Mouse (Mus musculus) hindbrain, embryonic 16.5 days (tissue): ENCODE data around the gene Vgll4. TPM values are rescaled to one million over a fixed set of nuclear protein-coding genes. Genes with fewer than 3 reads are reported as not detected.

ENCODE experiments used
- ATAC-seq: fragments of 200-750 bp; cut with Nextera tagmentation; 2 replicates; pipeline ENCODE4 v1.8.0; 2017; ENCODE audit warnings: moderate TSS enrichment, moderate library complexity
- H3K27ac ChIP-seq: fragments of 300-500 bp; sonication (generic); 2 replicates; pipeline ENCODE4 v1.5.1; 2014; ENCODE audit warnings: low read depth, mild to moderate bottlenecking, control low read depth, low read length, moderate library complexity
- H3K27me3 ChIP-seq: fragments of 300-500 bp; sonication (generic); replicated peaks from 2 replicates; pipeline ENCODE4 v1.6.1; 2014; ENCODE audit warnings: low read length; ENCODE audit not compliant: control insufficient read depth, insufficient read depth
- H3K36me3 ChIP-seq: fragments of 300-500 bp; sonication (generic); 2 replicates; pipeline ENCODE4 v1.6.1; 2014; ENCODE audit warnings: mild to moderate bottlenecking, low read length, moderate library complexity, mixed read lengths; ENCODE audit not compliant: control insufficient read depth, insufficient read depth
- H3K4me1 ChIP-seq: fragments of 300-500 bp; sonication (generic); 2 replicates; pipeline ENCODE4 v1.6.1; 2014; ENCODE audit warnings: low read depth, low read length; ENCODE audit not compliant: control insufficient read depth, insufficient read depth
- H3K4me2 ChIP-seq: fragments of 300-500 bp; sonication (generic); 2 replicates; pipeline ENCODE4 v1.6.1; 2014; ENCODE audit warnings: mild to moderate bottlenecking, low read length, control low read depth, moderate library complexity
- H3K4me3 ChIP-seq: fragments of 300-500 bp; sonication (generic); 2 replicates; pipeline ENCODE4 v1.5.1; 2014; ENCODE audit warnings: mild to moderate bottlenecking, low read length, control low read depth, moderate library complexity
- H3K9ac ChIP-seq: fragments of 300-500 bp; sonication (generic); 2 replicates; pipeline ENCODE4 v1.6.1; 2014; ENCODE audit warnings: low read depth, mild to moderate bottlenecking, control low read depth, low read length, moderate library complexity
- H3K9me3 ChIP-seq: fragments of 300-500 bp; sonication (generic); 2 replicates; pipeline ENCODE4 v1.6.1; 2014; ENCODE audit warnings: mild to moderate bottlenecking, low read length, moderate library complexity; ENCODE audit not compliant: control insufficient read depth
- WGBS: fragments of 180-500 bp; shearing (Covaris S2); extraction: QIAGEN DNeasy Blood & Tissue Kit; methylation state at CpG from one replicate; pipeline ENCODE4 v1.1.7; 2014; 5-methylcytosine and 5-hydroxymethylcytosine counted together
- polyA plus RNA-seq: library from polyadenylated mRNA; unstranded; fragments of >200 nt; fragmentation: Nextera tagmentation; extraction: Ambion mirVana; gene quantifications from 2 replicates; pipeline ENCODE4 v1.2.1, GENCODE M21; 2015

Gene Vgll4
- polyA plus RNA-seq, 1 experiment from 2014 or later: 62.0 TPM

GRCm38 (mm10) chr6:114957756-114958155 lies 12.0 kb downstream of the Vgll4 start:
- no peak overlapping the region for H3K4me2 ChIP-seq
- H3K9ac ChIP-seq: no peak overlapping the region
- ATAC-seq: no peak
- H3K4me3 ChIP-seq: no peak overlapping the region
- H3K27me3 ChIP-seq: no peaks in the 10 kb centered on the region
- H3K36me3 ChIP-seq: no peaks in the 10 kb centered on the region
- 74% methylated on average over 12 of the region's 12 CpGs for WGBS
- H3K4me1 ChIP-seq: peaks cover under 1% of the 10 kb centered on the region
- H3K27ac ChIP-seq: no peak overlapping the region
- no peaks in the 10 kb centered on the region for H3K9me3 ChIP-seq

GRCm38 (mm10) chr6:114954496-114954895 lies 15.3 kb downstream of the Vgll4 start:
- peaks cover 6% of the 10 kb centered on the region for H3K4me1 ChIP-seq
- 86% methylated on average over 5 of the region's 5 CpGs for WGBS
- H3K9ac ChIP-seq: no peak overlapping the region
- ATAC-seq: no peak
- no peaks in the 10 kb centered on the region for H3K27me3 ChIP-seq
- H3K4me2 ChIP-seq: no peak overlapping the region
- H3K36me3 ChIP-seq: no peaks in the 10 kb centered on the region
- H3K27ac ChIP-seq: no peak overlapping the region
- H3K9me3 ChIP-seq: no peaks in the 10 kb centered on the region
- H3K4me3 ChIP-seq: no peak overlapping the region

GRCm38 (mm10) chr6:114953601-114954000 lies 16.2 kb downstream of the Vgll4 start:
- Histone ChIP-seq H3K9ac (no peak overlapping the region), H3K27ac (no peak overlapping the region), H3K27me3 (no peaks in the 10 kb centered on the region), H3K4me2 (no peak overlapping the region), H3K36me3 (no peaks in the 10 kb centered on the region), H3K4me3 (no peak overlapping the region), H3K9me3 (no peaks in the 10 kb centered on the region), H3K4me1 (peaks cover 6% of the 10 kb centered on the region)
- WGBS: 97% methylated on average over 5 of the region's 5 CpGs
- no peak for ATAC-seq

- H3K36me3 ChIP-seq: no peaks in the 10 kb centered on the region
- no peak overlapping the region for H3K4me3 ChIP-seq
- peaks cover 6% of the 10 kb centered on the region for H3K4me1 ChIP-seq
- peak; percentile 34; the same call in 1 of the 2 replicates for ATAC-seq
- H3K9me3 ChIP-seq: no peaks in the 10 kb centered on the region
- H3K9ac ChIP-seq: no peak overlapping the region
- WGBS: 27% methylated on average over 5 of the region's 5 CpGs
- H3K27ac ChIP-seq: 0 out of 2 replicates have a peak overlapping the region, but pooled peaks have one; percentile 7
- no peaks in the 10 kb centered on the region for H3K27me3 ChIP-seq
- H3K4me2 ChIP-seq: no peak overlapping the region
These were observed 17.4 kb downstream of the Vgll4 start for GRCm38 (mm10) chr6:114952356-114952755.

- no peak overlapping the region for H3K27ac ChIP-seq
- no peaks in the 10 kb centered on the region for H3K9me3 ChIP-seq
- no peaks in the 10 kb centered on the region for H3K27me3 ChIP-seq
- no peaks in the 10 kb centered on the region for H3K36me3 ChIP-seq
- H3K9ac ChIP-seq: no peak overlapping the region
- WGBS: 87% methylated on average over 14 of the region's 14 CpGs
- no peak for ATAC-seq
- H3K4me2 ChIP-seq: no peak overlapping the region
- no peak overlapping the region for H3K4me3 ChIP-seq
- no peaks in the 10 kb centered on the region for H3K4me1 ChIP-seq
These were observed 25.0 kb downstream of the Vgll4 start for GRCm38 (mm10) chr6:114944456-114945438.

GRCm38 (mm10) chr6:114941201-114941849 lies 28.5 kb downstream of the Vgll4 start:
- no peak for ATAC-seq
- H3K4me3 ChIP-seq: no peak overlapping the region
- no peaks in the 10 kb centered on the region for H3K36me3 ChIP-seq
- 78% methylated on average over 8 of the region's 8 CpGs for whole genome bisulfite sequencing
- no peak overlapping the region for H3K9ac ChIP-seq
- no peak overlapping the region for H3K4me2 ChIP-seq
- no peak overlapping the region for H3K27ac ChIP-seq
- H3K4me1 ChIP-seq: no peaks in the 10 kb centered on the region
- H3K27me3 ChIP-seq: no peaks in the 10 kb centered on the region
- no peaks in the 10 kb centered on the region for H3K9me3 ChIP-seq

- ATAC-seq: no peak
- H3K9me3 ChIP-seq: no peaks in the 10 kb centered on the region
- no peak overlapping the region for H3K27ac ChIP-seq
- H3K4me2 ChIP-seq: no peak overlapping the region
- no peak overlapping the region for H3K4me3 ChIP-seq
- H3K9ac ChIP-seq: no peak overlapping the region
- H3K4me1 ChIP-seq: no peaks in the 10 kb centered on the region
- 80% methylated on average over 2 of the region's 2 CpGs for WGBS
- H3K36me3 ChIP-seq: no peaks in the 10 kb centered on the region
- H3K27me3 ChIP-seq: no peaks in the 10 kb centered on the region
These were observed 30.1 kb downstream of the Vgll4 start for GRCm38 (mm10) chr6:114939666-114940065.

GRCm38 (mm10) chr6:114936941-114937313 lies 32.9 kb downstream of the Vgll4 start:
- Histone ChIP-seq H3K27me3 (no peaks in the 10 kb centered on the region), H3K27ac (no peak overlapping the region), H3K36me3 (no peaks in the 10 kb centered on the region), H3K9me3 (no peaks in the 10 kb centered on the region), H3K9ac (no peak overlapping the region), H3K4me3 (no peak overlapping the region), H3K4me2 (no peak overlapping the region), H3K4me1 (no peaks in the 10 kb centered on the region)
- no peak for ATAC-seq
- 82% methylated on average over 5 of the region's 5 CpGs for WGBS

GRCm38 (mm10) chr6:114936297-114936940 lies 33.4 kb downstream of the Vgll4 start:
- Histone ChIP-seq H3K4me2 (no peak overlapping the region), H3K4me1 (peaks cover 4% of the 10 kb centered on the region), H3K9me3 (no peaks in the 10 kb centered on the region), H3K27me3 (no peaks in the 10 kb centered on the region), H3K36me3 (no peaks in the 10 kb centered on the region), H3K4me3 (no peak overlapping the region), H3K9ac (no peak overlapping the region), H3K27ac (no peak overlapping the region)
- no peak for ATAC-seq
- 82% methylated on average over 19 of the region's 19 CpGs for WGBS
